Mouse (Mus musculus) mature B cell (primary cell): Measurements from ENCODE around the gene Upk2.

Experiments used
- in situ Hi-C: fragments of 300-500 bp; cut with MboI; formaldehyde crosslinking; loops from 2 replicates; pipeline ENCODE4 v1.14.3; 2019

The Upk2 gene

DNA sequence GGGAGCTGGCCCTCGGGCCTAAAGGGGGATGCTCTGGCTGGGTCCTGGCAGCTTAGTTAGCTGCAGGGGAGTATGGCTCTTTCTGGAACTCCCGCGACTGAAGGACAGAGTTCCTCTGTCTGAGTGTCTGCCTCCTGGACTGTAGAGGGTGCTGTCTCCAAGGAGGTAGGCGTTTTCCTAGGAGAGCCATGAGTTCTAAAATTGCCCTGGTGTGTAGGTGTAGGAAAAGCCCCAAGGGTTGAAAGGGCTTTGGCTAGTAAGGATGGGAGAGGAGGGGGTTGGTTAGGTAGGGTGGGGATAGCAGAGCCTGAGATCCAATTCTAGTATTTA lies at the start of gene Upk2:
Gene Upk2 (minus strand): TSS at position 86 of the 330 bp plus-strand sequence.
- in situ Hi-C loops = loop anchor here (5.0 kb wide), 1 partner anchor 47 kb away; no protein-coding TSS in a partner anchor

DNA sequence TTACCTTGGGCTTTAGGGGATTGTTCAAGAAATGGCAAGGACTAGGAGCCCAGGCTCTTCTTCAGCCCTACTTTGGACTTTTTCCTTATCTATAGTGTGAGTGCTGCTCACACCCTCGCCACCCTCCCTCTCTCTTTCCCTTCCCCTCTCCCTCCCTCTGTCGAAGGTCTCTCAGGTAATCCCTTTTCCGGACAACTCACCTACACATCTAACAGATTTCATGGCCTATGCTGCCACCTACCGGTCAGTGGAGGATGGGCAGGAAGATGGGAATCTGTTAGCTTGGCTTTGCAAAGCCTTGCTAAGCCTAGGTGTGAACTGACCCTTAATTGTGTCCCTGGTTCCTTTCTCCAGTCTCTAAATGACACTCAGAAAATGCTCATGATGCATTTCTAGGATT lies 47.2 kb upstream of the Upk2 start:
- in situ Hi-C loops = loop anchor here (5.0 kb wide), 1 partner anchor 45 kb away; no protein-coding TSS in a partner anchor

DNA sequence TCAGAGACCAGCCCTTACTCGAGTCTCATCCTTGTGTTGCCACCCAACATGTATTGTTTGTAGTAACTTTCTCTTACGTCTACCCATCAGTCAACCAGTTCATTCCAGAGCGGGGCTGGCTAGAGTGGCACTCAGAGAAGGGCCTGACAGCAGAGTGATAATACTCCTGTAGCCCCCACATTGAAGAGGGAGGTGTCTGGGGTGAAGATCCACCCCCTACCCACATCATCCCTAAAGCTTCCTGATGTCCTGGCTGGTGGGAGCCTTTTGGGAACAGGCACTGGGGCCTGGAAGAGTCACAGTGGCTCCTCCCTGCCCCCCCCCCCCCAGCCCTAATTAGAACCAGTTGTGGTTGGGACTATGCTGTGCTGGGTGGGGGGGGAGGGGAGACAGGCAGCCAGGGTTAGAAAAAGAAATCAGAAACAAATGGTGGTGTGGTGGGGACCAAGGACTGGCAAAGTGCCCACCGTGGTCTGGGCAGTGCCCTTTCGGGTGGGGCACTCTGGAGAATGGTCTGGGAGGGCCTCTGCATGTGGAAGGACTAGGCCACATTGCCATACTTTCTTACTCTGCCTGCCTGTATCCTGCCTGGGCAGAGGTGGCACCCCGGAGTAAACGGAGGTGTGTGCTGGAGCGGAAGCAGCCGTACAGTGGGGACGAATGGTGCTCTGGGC lies 46.6 kb upstream of the Upk2 start:
- in situ Hi-C loops = loop anchor here (5.0 kb wide), 1 partner anchor 44 kb away; no protein-coding TSS in a partner anchor

DNA sequence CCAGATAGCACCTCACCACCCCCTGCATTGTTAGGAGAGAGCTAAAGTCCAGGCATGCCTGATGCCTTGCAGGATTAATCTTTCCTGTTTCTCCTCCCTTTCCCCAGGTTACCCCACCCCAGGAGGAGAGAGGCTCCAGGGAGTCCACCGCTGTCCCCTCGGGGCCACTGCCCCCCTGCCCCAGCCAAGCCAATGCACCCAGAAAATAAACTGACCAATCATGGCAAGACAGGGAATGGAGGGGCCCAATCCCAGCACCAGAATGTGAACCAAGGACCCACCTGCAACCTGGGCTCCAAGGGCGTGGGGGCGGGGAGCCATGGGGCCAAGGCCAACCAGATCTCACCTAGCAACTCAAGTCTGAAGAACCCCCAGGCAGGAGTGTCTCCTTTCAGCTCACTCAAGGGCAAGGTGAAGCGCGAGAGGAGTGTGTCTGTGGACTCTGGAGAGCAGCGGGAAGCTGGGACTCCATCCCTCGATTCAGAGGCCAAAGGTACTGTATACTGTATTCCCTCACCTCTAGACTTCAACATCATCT lies 45.9 kb upstream of the Upk2 start:
- in situ Hi-C loops = loop anchor here (5.0 kb wide), 1 partner anchor 43 kb away; no protein-coding TSS in a partner anchor

DNA sequence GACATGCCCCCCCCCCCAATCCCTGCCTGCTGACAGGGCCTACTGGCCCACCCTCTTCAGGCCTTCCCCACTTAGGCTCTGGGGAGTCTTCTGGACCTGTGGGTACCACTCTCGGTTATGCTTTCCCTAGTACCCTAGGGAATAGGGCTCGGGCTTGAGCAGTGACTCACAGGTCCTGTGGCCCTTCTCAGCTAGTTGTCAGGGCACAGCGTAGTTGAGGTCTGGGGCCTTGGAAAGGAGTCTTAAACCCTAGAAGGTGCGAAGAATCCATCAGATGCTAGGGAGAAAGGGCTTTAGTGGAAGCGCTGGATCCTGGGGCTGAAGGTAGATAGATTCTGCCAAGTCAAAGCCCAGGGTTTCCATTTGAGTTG lies 45.4 kb upstream of the Upk2 start:
- in situ Hi-C loops = loop anchor here (5.0 kb wide), 1 partner anchor 43 kb away; no protein-coding TSS in a partner anchor

DNA sequence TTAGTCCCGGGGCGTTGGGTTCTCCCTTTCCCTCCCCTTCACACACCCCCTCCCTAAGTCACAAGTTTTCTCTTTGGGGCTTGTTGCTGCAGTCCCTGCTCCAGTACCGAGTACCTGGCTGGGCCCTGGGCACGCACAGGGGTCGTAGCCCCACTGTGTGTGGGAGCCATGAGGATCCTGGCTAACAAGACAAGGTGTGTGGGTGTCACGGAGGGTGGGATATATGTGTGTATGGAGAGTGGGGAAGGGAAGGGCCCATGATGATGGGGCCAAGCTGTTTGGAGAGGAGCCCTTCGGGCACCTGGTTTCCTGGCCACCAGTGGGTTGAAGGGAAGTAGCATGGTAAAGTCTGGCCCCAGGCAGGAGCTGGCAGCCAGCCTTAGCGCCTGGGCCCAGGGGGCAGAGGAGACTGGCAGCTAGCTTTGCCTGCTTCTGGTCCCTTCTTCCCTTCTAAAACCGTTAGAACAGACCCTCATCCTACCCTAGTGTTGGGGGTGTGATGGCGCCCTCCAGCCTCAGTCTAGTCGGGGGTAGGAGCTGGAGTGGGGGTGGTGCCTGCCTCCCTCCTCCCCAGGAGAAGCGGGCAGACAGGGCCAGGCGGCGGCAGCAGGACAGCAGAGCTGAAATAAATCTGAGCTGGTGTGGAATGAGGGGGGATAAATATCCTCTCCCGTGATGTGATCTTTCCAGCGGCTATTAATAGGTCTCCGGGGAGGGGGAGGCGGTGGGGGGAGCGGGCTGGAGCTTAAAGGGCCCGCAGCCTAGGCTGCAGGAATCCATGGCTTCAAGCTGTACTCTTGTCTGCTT lies 44.8 kb upstream of the Upk2 start:
- in situ Hi-C loops = loop anchor here (5.0 kb wide), 1 partner anchor 42 kb away; no protein-coding TSS in a partner anchor

DNA sequence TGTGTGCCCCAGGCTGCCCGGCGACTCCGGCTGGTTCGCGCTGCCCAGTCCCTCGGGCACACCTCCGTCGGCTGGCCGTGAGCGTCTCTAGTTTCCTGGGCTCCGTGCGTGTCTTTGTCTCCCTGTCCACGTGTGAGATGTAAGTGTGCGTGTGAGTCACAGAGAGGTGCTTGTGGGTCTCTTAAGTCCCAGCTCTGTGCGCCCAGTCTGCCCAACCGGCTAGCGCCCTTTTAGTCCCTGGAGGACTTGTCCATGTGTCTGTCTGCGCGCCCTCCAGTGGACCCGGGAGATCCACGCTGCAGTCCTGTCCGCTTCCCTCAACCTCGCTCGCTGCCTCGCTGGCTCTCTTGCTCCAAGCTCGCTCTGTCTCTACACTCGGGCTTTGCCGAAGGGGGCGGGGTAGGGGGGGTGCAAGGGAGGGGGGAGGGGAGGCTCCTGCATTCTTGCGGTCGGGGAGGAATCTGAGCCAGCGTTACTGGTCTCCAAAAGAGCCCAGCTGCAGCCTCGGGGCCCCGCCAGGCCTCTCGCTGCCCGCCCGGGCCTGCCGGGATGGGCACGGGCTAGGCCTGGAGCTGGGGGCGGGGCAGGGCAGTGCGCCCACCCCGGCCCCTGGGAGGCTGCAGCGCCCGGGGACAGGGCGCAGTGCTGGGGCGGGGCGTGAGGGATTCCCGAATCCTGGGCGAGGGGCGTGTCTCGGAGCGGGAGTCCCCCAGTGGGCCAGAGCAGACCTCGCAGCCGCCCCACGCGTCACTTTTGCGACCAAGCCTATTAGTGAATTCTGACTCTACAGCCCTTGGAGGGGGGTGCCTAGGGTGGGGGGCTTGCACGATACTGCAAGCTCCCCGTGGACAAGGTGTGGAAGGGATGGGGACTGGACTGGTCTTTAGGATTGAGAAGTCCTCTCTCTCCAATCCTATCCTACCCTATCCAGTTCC lies 43.9 kb upstream of the Upk2 start:
- in situ Hi-C loops = no loop called here

DNA sequence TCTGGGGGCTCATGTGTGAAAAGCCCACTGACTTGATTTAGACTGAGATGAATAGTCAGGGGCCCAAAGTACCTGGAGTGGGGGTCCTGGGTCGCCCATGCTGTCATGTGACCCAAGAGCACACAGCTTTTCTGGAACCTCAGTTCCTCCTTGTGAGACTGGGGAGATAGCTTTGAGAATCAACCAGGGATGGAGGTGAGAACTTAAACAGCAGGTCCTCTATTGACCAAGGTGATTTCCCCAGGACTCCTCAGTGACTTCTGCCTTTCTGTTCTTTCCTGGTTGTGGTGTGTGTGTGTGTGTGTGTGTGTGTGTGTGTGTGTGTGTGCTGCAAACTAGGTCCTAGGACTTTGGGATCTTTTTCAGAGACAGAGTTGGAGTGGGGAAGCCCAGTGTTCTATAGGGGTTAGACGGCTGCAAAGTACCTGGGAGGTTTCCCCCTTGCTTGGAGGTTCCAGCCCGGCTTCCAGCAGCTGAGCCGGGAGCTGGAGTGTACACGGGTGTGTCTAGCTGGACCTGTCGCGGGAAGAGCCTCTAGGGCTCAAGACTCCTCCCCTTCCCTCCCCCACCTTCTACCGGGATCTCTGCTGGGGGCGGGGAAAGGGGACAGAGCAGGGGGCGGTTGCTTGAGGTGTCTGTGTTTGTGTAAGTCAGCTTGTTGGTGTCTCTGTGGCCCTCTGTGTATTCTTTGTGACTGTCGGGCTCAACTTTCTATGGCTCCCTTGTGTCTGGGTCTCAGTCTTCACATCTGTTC lies 43.0 kb upstream of the Upk2 start:
- in situ Hi-C loops = no loop called here

DNA sequence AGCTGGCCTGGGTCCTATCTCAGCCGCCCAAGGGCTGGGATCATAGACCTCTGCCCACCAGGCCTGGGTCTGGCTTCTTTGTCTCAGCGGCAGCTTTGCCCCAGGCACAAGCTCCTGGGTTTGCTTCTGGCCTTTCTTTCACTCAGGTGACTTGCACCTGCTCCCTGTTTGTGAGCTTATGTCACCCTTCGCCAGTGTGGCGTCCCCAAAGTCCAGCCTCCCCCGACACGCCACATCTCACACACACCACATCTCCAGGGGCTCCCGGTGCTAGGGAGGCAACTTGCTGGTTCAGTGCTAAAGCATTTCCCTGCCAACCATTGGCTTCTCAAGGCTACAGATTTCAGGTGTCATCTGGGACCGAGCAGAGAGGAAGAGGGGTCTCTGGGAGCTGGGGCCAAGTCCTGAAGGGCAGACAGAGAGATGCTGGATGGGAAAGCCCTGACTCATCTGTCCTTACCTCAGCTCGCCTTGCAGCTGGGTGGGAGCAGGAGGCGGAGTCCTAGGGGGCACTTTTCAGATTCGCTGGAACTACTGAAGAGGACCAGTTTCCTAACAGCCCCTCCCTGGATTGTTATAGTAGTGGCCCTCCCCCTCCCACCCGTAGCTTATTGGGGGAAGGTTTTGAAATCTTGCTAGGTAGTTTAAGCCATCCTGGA lies 42.2 kb upstream of the Upk2 start:
- in situ Hi-C loops = no loop called here

DNA sequence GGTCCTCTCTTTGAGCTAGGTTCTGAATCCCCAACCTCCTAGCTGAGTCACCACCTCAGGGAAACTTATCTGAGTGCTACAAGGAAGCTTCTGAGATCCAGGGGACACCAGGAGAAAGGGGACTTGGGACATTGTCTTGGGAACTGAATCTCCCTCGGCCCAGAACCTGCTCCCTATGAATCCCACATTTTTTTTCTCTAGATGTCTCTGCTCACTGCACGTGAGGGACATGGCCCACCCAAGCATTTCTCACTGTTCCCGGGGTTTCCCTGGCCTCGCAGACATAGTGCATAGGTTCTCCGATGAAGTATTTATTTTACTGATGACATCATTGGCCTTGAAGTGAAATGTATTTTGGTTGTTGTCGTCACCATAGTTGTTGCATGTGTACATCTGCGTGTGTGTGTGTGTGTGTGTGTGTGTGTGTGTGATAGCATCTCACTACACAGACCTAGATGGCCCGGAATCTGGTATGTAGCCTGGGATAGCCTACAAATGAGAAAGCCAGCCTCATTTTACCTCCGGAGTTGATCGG lies 41.1 kb upstream of the Upk2 start:
- in situ Hi-C loops = no loop called here

DNA sequence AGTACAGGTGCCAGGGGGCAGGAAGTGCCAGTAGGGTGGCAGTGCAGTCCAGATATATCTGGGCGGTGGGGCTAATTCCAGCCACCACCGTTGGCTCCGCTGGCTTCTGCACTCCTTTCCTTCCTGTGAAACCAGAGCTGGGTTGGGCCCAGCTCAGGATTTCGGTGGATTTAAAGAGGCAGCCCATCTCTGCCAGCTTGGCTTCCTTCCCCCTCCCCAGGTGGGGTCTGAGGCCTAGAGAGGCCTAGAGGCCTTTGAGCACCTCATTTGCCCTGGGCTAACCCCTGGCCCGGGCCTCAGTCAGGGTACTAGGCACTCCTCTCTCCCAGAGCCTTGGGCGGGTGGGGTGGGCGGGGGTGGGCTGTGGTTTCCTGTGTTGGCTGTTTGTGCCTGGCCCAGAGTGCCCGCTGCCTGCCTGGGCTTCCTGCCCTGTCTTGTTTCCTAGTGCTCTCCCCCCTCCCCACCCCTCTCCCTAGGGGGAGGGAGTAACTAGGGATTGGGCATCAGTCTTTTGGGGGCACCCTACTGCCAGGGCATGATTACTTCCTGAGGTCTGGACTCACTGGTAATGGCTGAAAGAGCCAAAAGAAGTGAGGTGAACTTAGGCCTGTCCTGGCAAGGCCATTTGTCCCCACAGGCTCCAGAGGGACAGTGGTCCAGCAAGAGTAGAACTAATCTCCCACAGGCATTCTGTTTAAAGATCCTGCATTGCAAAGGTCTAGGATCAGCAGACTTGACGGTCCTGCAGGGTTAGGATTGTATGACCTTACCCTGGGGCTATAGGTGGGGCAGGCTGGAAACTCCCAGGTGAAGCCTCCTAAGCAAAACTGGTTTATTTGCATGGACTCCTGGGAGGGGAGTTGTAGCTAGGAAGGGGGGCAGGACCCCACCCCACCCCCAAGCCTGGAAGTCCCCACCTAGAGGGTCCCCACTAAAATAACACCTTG lies 40.4 kb upstream of the Upk2 start:
- in situ Hi-C loops = no loop called here

DNA sequence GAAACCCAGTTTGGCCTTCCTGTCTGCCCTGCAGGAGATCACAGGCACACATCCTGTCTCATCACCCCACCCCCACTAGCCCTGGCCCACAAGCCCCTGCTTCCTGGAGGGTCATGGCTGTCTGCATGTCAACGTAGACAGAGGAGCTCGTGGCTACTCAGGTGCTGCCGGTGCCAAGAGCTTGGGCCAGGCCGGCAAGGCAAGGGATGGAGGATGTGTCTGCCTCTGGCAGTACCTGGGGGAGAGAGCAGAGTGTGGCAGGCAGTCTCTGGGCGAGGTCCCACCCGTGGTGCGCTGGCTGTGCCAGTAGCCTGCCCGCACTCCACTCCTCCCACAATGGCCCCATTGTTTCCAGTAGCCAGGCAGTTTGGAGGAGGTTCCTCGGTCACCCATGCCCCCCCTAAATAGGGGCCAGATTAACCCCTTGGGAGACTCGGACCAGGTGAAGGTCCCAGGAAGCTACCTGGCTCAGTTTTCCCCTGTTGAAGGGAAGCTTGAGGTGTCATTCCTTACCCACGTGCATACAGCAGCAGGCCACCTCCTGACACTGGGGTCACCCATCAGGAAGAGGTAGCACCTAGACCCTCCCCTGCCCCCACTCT lies 39.6 kb upstream of the Upk2 start:
- in situ Hi-C loops = no loop called here

DNA sequence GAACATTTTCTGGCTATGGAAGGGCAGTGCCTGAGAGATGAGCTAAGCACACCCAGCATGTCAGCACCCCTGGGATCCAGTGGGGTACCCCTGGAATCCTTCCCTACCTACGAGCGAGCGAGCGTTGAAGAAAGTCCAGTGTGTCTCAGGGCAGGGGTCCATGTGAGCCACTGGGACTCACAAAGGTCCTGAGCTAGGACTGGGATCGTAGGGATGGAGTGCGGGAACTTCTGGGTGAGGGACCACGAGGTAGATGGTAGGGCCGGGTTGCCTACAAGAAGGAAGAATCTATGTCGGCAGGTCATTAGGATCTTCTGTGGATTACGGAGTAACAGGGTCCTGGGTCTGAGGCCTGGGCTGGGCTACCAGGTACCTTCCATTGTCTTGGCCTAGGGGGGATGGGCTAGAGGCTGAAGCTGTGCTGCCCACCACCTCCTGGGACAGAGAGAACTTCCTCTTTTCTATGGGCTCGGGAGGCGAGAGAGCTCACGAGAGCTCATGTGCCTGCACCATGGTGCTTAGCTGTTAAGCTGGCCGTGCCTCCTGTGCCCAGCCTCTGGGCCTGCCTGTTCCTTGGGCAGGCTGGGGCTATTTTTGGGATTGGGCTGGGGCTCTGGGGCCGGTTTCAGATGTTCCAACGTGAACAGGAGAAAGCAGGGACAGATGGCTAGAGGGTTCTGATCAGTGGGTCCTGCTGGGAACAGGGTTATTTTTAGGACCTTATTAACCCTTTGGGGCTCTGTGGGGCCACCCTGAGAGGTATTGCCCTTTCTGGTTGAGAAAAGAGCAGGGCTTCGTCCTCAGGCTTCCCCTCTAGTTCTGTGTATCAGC lies 38.1 kb upstream of the Upk2 start:
- in situ Hi-C loops = no loop called here

DNA sequence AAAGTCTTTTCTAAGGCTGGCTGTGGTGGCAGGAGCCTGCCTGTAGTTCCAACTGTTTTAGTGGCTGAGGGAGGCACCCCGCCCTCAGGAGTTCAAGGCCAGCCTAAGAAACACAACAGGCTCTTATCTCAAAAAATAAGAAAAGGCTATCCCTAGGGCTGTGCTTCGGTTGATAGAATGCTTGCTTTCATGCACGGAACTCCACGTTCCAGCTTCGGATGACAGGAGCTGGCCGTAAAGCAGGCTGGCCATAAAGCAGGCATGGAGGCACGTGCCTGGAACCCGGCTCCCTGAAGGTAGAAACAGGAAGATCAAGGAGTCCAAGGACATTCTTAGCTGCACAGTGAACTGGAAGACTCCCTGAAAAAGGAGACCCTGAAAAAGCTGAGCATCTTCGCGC lies 36.6 kb upstream of the Upk2 start:
- in situ Hi-C loops = no loop called here

DNA sequence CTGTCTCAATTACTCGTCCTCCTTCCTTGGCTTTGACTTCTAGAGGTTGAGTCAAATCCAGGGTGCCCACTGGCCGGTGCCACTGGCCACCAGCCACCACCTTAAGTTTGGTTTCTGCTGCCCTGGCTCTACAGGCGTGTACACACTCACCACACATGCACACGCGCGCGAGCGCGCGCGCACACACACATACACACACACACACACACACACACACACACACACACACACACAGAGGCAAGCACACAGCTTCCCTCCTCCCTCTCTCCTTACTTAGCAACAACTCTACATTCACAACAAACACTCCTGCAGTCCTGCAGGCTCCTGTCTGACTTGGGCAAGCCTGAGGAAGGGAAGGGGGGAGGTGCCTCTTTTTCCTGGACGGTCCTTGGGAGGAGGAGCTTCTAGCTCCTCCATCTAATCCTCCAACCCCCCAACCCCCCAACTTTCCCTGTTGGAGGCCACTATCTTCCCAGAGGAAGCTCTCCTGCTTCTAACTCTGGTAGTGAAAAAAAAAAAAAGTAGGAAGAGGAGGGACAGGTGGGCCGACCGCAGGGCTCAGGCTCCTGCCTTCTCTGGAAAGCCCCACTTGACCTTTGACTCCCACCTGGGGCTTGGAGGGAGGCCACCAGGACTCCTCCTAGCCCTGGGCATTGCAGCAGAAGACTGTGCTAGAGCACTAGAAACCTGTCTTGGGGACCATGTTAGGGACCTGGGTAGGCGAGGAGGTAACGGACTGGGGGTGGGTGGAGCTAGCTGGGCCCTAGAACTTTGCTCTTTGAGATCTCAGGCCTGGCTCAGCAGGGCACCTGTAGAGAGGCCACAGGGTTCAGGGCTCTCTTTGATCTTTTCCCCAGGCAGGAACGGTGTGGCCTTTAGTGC lies 35.6 kb upstream of the Upk2 start:
- in situ Hi-C loops = no loop called here

DNA sequence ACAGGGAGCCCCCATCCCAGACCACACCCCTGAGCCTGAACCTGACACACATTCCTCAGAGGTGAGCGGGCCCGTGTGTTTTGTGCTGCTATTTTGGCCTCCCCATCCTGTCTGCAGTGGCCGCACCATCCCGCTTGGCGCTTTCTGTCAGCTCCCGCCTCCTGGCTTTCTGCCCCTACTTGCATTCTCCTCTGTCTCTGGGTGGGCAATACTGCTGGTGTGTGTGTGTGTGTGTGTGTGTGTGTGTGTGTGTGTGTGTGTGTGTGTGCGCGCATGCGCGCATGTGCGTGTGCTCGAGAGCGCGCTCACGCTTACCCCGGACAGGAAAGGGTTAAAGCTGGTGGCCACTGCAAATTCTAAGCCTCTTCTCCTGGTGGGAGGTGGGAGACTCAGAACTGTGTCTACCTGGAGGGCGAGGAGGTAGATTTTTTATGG lies 34.9 kb upstream of the Upk2 start:
- in situ Hi-C loops = no loop called here
